Mouse (Mus musculus): ENCODE data around the gene Cyp2c40. TPM values are rescaled to one million over a fixed set of nuclear protein-coding genes. Genes with fewer than 3 reads are reported as not detected.
"Not testable (repeated sequence)": the region's sequence is repeated elsewhere in the genome, so short reads cannot be mapped to it uniquely, and the experiment has no call there.

The Cyp2c40 gene
- not detected in 2 replicates for polyA plus RNA-seq (2012; rRNA removed)

- not testable (repeated sequence) for H3K36me3 ChIP-seq (ENCODE audit: control insufficient read depth, insufficient read depth, low read length); H3K27ac ChIP-seq (ENCODE audit: insufficient read depth, low read length); DNase-seq (ENCODE audit: low read depth in 1 of 2, low spot score in 2 of 2); H3K4me1 ChIP-seq (ENCODE audit: control insufficient read depth, insufficient read depth, insufficient read length); H3K4me3 ChIP-seq (ENCODE audit: extremely low read depth, insufficient read depth, insufficient read length); H3K27me3 ChIP-seq (ENCODE audit: control insufficient read depth, insufficient read depth, low read length)
- 88% methylated on average over 3 of the region's 3 CpGs for WGBS
These were observed at the start of gene Cyp2c40 for GRCm38 (mm10) chr19:39812714-39813113. TSS of gene Cyp2c40 (minus strand) at chr19:39812814.

GRCm38 (mm10) chr19:39820931-39821330 is 8.3 kb upstream of the Cyp2c40 start:
- WGBS: 76% methylated on average over 2 of the region's 2 CpGs
- not testable (repeated sequence) for H3K4me1 ChIP-seq (ENCODE audit: control insufficient read depth, insufficient read depth, insufficient read length); H3K4me3 ChIP-seq (ENCODE audit: extremely low read depth, insufficient read depth, insufficient read length); H3K36me3 ChIP-seq (ENCODE audit: control insufficient read depth, insufficient read depth, low read length); H3K27ac ChIP-seq (ENCODE audit: insufficient read depth, low read length); H3K27me3 ChIP-seq (ENCODE audit: control insufficient read depth, insufficient read depth, low read length); DNase-seq (ENCODE audit: low read depth in 1 of 2, low spot score in 2 of 2)

GRCm38 (mm10) chr19:39816400-39816799 is 3.8 kb upstream of the Cyp2c40 start:
- not testable (repeated sequence) for DNase-seq (ENCODE audit: low read depth in 1 of 2, low spot score in 2 of 2); H3K4me3 ChIP-seq (ENCODE audit: extremely low read depth, insufficient read depth, insufficient read length); H3K36me3 ChIP-seq (ENCODE audit: control insufficient read depth, insufficient read depth, low read length); H3K4me1 ChIP-seq (ENCODE audit: control insufficient read depth, insufficient read depth, insufficient read length); H3K27me3 ChIP-seq (ENCODE audit: control insufficient read depth, insufficient read depth, low read length); H3K27ac ChIP-seq (ENCODE audit: insufficient read depth, low read length)
- WGBS: 88% methylated on average over 1 of the region's 1 CpGs

DNA sequence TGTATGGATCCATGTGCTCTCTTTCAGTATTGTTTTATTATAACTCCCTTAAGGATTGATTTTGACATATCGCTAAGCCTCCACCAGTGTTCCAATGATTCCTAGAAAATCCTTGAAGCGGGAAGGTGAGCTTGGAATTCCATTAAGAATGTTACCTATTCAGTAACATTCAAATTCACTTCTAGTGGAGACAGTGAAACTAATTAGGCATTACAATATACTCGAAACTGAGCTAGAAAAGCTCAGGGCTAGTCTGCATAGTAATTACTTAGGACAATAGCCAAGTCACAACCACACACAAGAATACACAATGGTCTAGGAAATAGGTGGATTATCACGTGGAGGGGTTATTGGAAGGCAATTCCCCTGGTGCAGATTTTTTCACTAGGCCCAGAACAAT is 3.4 kb upstream of the Cyp2c40 start:
- H3K36me3 ChIP-seq (ENCODE audit: control insufficient read depth, insufficient read depth, low read length); DNase-seq (ENCODE audit: low read depth in 1 of 2, low spot score in 2 of 2); H3K4me3 ChIP-seq (ENCODE audit: extremely low read depth, insufficient read depth, insufficient read length); H3K4me1 ChIP-seq (ENCODE audit: control insufficient read depth, insufficient read depth, insufficient read length); H3K27me3 ChIP-seq (ENCODE audit: control insufficient read depth, insufficient read depth, low read length); H3K27ac ChIP-seq (ENCODE audit: insufficient read depth, low read length): not testable (repeated sequence)
- 72% methylated on average over 4 of the region's 4 CpGs for WGBS

DNA sequence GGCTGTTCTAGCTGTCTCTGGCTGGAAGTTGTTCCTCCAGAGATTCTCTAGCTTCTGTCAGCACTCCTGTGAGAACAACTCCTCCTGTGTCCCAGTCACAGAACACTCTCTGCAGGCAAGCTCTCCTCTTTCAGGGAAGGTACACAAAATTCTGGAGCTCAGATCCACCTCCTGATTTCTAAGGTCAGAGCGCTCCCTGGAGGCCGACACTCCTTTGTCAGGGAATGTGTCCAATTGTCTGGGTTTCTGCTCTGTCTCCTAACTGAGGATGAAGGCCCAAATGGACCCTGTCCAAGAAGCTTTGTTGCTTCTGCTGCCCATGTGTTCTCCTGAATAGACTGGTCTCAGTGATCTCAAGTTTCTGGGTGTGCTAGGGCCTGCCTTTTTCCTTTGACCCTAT is 27.2 kb downstream of the Cyp2c40 start:
- not testable (repeated sequence) for H3K4me3 ChIP-seq (ENCODE audit: extremely low read depth, insufficient read depth, insufficient read length); H3K4me1 ChIP-seq (ENCODE audit: control insufficient read depth, insufficient read depth, insufficient read length); DNase-seq (ENCODE audit: low read depth in 1 of 2, low spot score in 2 of 2); H3K27me3 ChIP-seq (ENCODE audit: control insufficient read depth, insufficient read depth, low read length); H3K36me3 ChIP-seq (ENCODE audit: control insufficient read depth, insufficient read depth, low read length); H3K27ac ChIP-seq (ENCODE audit: insufficient read depth, low read length)
- 71% methylated on average over 2 of the region's 2 CpGs for WGBS

DNA sequence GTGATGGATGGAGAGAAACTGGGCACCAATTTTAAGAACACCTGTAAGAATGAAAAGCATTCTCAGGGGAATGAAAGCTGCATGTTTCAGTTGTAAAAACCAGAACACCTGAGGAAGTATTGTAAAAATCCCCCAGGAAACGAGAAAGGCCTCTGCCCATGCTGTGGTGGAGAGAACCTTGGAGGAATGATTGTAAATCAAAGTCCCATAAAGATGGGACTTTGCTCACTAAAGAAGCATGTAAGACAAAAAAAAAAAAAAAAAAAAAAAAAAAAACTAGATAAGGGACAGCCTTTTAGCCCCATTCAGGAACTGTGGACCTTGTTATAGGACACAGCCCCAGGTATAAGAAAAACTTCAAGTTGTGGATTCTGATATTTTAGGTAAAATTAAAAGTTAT is 67.3 kb downstream of the Cyp2c40 start:
- H3K4me1 ChIP-seq (ENCODE audit: control insufficient read depth, insufficient read depth, insufficient read length): no peaks in the 10 kb centered on the region
- no peaks in the 10 kb centered on the region for H3K27me3 ChIP-seq (ENCODE audit: control insufficient read depth, insufficient read depth, low read length)
- no peaks in the 10 kb centered on the region for H3K36me3 ChIP-seq (ENCODE audit: control insufficient read depth, insufficient read depth, low read length)
- DNase-seq (ENCODE audit: low read depth in 1 of 2, low spot score in 2 of 2): no peak
- no peak overlapping the region for H3K27ac ChIP-seq (ENCODE audit: insufficient read depth, low read length)
- no peak overlapping the region for H3K4me3 ChIP-seq (ENCODE audit: extremely low read depth, insufficient read depth, insufficient read length)
- WGBS: 26% methylated on average over 1 of the region's 1 CpGs
- TF ChIP-seq POLR2A (IDR thresholded peaks at IDR 0.05; ENCODE audit: low read depth, low read length) (no peak), CTCF (IDR thresholded peaks at IDR 0.05; ENCODE audit: extremely low read depth, insufficient read depth, insufficient read length, insufficient replicate concordance) (no peak)

DNA sequence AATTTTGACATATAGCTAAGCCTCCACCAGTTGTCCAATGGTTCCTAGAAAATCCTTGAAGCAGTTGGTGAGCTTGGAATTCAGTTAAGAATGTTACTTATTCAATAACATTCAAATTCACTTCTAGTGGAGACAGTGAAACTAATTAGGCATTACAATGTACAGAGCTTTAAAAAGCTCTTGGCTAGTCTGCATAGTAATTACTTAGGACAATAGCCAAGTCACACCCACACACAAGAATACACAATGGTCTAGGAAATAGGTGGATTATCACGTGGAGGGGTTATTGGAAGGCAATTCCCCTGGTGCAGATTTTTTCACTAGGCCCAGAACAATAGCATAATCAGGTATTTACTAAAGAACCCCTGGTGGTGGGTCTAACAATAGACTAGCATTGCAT is 68.3 kb downstream of the Cyp2c40 start:
- 72% methylated on average over 1 of the region's 1 CpGs for WGBS
- DNase-seq (ENCODE audit: low read depth in 1 of 2, low spot score in 2 of 2); H3K27me3 ChIP-seq (ENCODE audit: control insufficient read depth, insufficient read depth, low read length); H3K36me3 ChIP-seq (ENCODE audit: control insufficient read depth, insufficient read depth, low read length); H3K27ac ChIP-seq (ENCODE audit: insufficient read depth, low read length); H3K4me3 ChIP-seq (ENCODE audit: extremely low read depth, insufficient read depth, insufficient read length); H3K4me1 ChIP-seq (ENCODE audit: control insufficient read depth, insufficient read depth, insufficient read length): not testable (repeated sequence)

- H3K27ac ChIP-seq (ENCODE audit: insufficient read depth, low read length): no peak within 1 kb of the TSS
- H3K36me3 ChIP-seq (ENCODE audit: control insufficient read depth, insufficient read depth, low read length): no peaks in the 10 kb centered on the region
- TF ChIP-seq CTCF (IDR thresholded peaks at IDR 0.05; ENCODE audit: extremely low read depth, insufficient read depth, insufficient read length, insufficient replicate concordance) (no peak), POLR2A (IDR thresholded peaks at IDR 0.05; ENCODE audit: low read depth, low read length) (no peak)
- WGBS: 88% methylated on average over 2 of the region's 2 CpGs
- no peak within 1 kb of the TSS for H3K4me3 ChIP-seq (ENCODE audit: extremely low read depth, insufficient read depth, insufficient read length)
- no peaks in the 10 kb centered on the region for H3K27me3 ChIP-seq (ENCODE audit: control insufficient read depth, insufficient read depth, low read length)
- H3K4me1 ChIP-seq (ENCODE audit: control insufficient read depth, insufficient read depth, insufficient read length): no peaks in the 10 kb centered on the region
- no peak for DNase-seq (ENCODE audit: low read depth in 1 of 2, low spot score in 2 of 2)
These were observed 71.7 kb downstream of the Cyp2c40 start, which contains the start of gene Cyp2c68 for GRCm38 (mm10) chr19:39740920-39741319. TSS of gene Cyp2c68 (minus strand) at chr19:39741054.

Other genes with a start within 250 kb of the Cyp2c40 start
- not detected in 2 replicates for gene Cyp2c67, start 163.8 kb downstream of the Cyp2c40 start, polyA plus RNA-seq (2012; rRNA removed)
- not detected in 2 replicates for gene Cyp2c68, start 71.8 kb downstream of the Cyp2c40 start, polyA plus RNA-seq (2012; rRNA removed)
- 0.06 TPM in 1 of 2 replicates, not detected in the other for gene Cyp2c69, start 74.0 kb upstream of the Cyp2c40 start, polyA plus RNA-seq (2012; rRNA removed)
- 0.04 TPM in 1 of 2 replicates, not detected in the other for gene Cyp2c37, start 179.6 kb upstream of the Cyp2c40 start, polyA plus RNA-seq (2012; rRNA removed)

Measured in spleen, adult 2 months (tissue).